Mouse (Mus musculus) thymus, adult 2 months (tissue): ENCODE data around the gene Pax7. TPM values are rescaled to one million over a fixed set of nuclear protein-coding genes. Genes with fewer than 3 reads are reported as not detected.

Experiments used
- DNase-seq: peaks from one replicate; pipeline ENCODE4 v3.0.0; 2021
- H3K27ac ChIP-seq: fragments of 200-500 bp; 2 replicates; pipeline ENCODE4 v1.5.1; 2012; ENCODE audit warnings: low read length, control low read depth; ENCODE audit not compliant: control insufficient read depth, insufficient read depth
- H3K27me3 ChIP-seq: fragments of 200-500 bp; 2 replicates; pipeline ENCODE4 v1.6.1; 2012; ENCODE audit warnings: mild to moderate bottlenecking, low read length, moderate library complexity, mixed read lengths; ENCODE audit not compliant: control insufficient read depth, insufficient read depth
- H3K36me3 ChIP-seq: fragments of 200-500 bp; 2 replicates; pipeline ENCODE4 v1.6.1; 2012; ENCODE audit warnings: mild to moderate bottlenecking, low read length, moderate library complexity; ENCODE audit not compliant: control insufficient read depth, insufficient read depth
- H3K4me1 ChIP-seq: fragments of 200-500 bp; replicated peaks from 2 replicates; pipeline ENCODE4 v1.6.1; 2012; ENCODE audit warnings: low read length; ENCODE audit not compliant: control insufficient read depth, insufficient read depth
- H3K4me3 ChIP-seq: fragments of 200-500 bp; 2 replicates; pipeline ENCODE4 v1.5.1; 2012; ENCODE audit warnings: mild to moderate bottlenecking, low read length, control low read depth, moderate library complexity; ENCODE audit not compliant: control insufficient read depth, insufficient read depth
- CTCF ChIP-seq: fragments of 200-500 bp; IDR thresholded peaks from 2 replicates; pipeline ENCODE4 v1.5.1; 2012; ENCODE audit warnings: mild to moderate bottlenecking, control low read depth, low read length, moderate library complexity, borderline replicate concordance; ENCODE audit not compliant: control insufficient read depth, poor library complexity, insufficient read depth; ENCODE audit errors: extremely low read depth
- POLR2A ChIP-seq: fragments of 200-500 bp; IDR thresholded peaks from 2 replicates; pipeline ENCODE4 v1.6.1; 2012; ENCODE audit warnings: mild to moderate bottlenecking, low read length, control low read depth, moderate library complexity; ENCODE audit not compliant: control insufficient read depth, poor library complexity, insufficient read depth; ENCODE audit errors: extremely low read depth
- WGBS: fragments of 180-500 bp; shearing (Covaris S2); methylation state at CpG from one replicate; pipeline ENCODE4 v1.1.7; 2018; 5-methylcytosine and 5-hydroxymethylcytosine counted together
- polyA plus RNA-seq: library from polyadenylated mRNA; depleted of rRNA; stranded (reverse); fragments of >200 nt; gene quantifications from 2 replicates; pipeline ENCODE4 v1.2.3, GENCODE M21; 2012

Pax7 gene
- polyA plus RNA-seq, 1 experiment: 1.1 TPM

DNA sequence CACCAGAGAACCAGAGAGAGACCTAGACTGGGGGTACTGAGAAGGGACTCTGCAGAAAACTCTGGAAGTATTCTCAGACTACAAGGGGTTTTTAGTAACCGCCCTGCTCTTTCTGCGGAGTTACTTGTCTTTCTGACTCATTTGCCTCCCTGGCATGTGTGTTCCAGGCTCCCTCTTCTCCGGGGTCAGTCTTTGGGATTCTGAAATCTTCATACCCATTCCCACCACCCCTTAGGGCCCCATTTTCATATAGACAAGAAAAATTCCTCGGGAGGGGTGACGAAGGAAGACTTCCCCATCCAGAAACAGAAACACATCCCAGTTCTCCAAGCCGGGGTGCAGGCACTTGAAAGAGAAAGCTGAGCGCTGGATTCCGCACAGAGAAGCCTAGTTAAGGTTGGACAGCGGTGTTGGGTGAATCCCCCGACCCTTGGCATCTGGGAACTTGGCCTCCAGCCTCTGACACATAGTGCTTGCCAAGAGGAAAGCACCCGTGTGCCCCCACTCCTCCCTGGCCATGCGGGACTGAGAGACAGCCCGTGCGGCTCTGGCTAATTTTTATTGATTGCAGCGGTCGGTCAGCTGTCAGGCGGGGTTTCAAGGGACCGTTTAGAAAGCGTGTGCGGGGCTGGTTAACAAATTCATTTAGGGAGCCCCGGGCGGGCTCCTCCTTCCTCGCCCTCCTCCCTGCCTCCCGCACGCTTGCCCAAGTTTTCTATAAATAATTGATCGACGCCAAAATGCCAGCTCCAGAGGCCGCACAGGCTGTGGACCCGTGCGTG, 5.6 kb downstream of the Pax7 start:
- Histone ChIP-seq H3K4me3 (no peak overlapping the region), H3K27me3 (peaks cover 68% of the 10 kb centered on the region), H3K4me1 (peaks cover 32% of the 10 kb centered on the region), H3K36me3 (no peaks in the 10 kb centered on the region), H3K27ac (no peak overlapping the region)
- 8% methylated on average over 30 of the region's 30 CpGs for WGBS
- TF ChIP-seq POLR2A (no peak), CTCF (no peak)
- no peak for DNase-seq

DNA sequence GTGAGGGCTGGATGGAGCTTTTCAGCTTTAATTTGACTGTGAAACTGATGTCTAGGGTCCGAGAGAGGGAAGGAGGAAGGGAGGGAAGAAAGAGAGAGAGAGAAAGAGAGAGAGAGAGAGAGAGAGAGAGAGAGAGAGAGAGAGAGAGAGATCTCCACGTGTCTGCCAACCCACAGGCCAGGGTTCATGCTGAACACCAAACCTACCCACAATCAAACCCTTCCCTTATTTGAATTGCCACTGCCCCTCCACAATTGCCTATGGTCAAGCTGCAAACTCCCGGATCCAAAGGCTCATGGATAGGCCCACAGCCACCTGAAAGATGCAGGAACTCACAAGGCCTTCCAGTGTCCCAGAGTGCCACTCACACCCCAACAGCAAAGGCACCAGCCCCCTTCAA, 7.1 kb downstream of the Pax7 start:
- TF ChIP-seq CTCF (no peak), POLR2A (no peak)
- Histone ChIP-seq H3K27ac (no peak overlapping the region), H3K36me3 (no peaks in the 10 kb centered on the region), H3K4me3 (no peak overlapping the region), H3K4me1 (peaks cover 37% of the 10 kb centered on the region), H3K27me3 (peaks cover 71% of the 10 kb centered on the region)
- DNase-seq: no peak
- 14% methylated on average over 3 of the region's 3 CpGs for WGBS

DNA sequence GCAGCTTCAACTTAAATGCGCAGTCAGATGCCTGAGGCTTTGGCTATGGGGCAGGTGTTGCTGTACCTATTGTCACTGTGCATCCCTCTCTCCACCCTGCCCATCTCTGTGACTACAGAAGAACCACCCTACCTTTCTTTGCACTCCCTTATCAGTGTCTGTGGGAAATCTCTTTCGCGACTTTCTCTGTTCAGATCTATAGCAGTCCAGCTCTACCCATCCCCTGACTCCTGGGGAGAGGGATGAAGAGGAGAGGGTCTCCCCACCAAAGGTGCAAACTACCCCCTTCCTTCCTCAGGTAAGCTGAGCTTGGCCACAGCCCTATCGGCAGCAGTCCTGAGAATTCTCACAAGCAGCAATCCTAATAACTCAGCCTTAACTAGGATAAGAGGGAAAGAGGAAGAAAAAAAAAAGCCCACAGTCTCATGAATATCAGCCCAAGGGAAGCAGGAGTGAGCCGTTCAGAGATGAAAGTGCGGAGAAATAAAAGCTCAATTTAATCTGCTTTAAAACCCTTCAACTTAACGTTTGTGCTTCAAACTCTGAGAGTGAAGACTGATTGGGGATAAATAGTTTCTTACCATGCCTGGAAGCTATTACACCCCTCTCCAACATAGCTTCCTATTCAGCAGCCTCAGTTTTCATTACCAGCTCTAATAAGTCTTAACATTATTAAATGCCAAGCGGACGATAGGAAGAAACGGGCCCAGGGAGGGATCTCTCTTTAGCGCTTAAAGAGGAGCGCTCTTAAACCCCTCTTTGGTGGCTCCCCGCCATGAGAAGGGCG, 7.8 kb downstream of the Pax7 start:
- DNase-seq: no peak
- Histone ChIP-seq H3K4me1 (peaks cover 40% of the 10 kb centered on the region), H3K27me3 (peaks cover 75% of the 10 kb centered on the region), H3K36me3 (no peaks in the 10 kb centered on the region), H3K4me3 (no peak overlapping the region), H3K27ac (no peak overlapping the region)
- WGBS: 15% methylated on average over 14 of the region's 14 CpGs
- no peak for TF ChIP-seq POLR2A
- no peak for TF ChIP-seq CTCF

DNA sequence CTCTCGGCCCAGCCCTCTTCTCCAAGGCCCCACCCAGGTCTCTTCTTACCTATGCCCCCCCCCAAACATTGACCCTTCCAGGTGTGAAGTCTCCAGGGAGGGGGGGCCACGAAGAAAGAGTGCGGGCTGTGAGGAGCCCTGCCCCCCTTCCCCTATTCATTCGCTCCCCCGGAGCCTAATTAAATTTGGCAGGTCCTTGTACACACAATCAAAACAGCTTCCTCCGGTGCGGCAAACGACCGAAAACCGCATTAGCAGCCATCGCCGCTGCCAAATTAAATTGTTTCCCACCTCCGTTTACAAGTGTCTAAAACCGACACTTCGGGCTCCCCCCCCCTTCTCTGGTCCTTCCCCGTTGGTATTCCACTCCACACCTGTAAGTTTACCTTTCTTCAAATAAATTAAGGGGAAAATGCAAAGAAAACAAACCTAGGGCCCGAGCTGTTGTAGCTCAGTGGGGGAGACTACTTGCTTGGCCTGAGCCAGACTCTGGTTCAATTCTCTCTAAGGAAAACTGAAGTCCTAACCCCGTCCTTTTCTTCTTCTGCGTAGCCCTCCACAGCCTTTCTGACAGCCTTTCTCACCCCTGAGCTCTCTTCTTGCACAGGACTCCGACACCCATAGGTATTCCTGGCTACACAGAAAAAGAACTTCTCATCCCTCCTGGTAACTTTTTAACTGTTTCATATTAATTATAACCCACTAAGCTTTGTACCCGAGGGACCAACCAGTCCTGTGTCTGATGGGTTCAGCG, 8.6 kb downstream of the Pax7 start:
- peak; percentile 2 for DNase-seq
- 4% methylated on average over 22 of the region's 22 CpGs for WGBS
- peaks cover 37% of the 10 kb centered on the region for H3K4me1 ChIP-seq
- no peak overlapping the region for H3K27ac ChIP-seq
- TF ChIP-seq POLR2A (no peak), CTCF (no peak)
- H3K4me3 ChIP-seq: no peak overlapping the region
- H3K36me3 ChIP-seq: no peaks in the 10 kb centered on the region
- peaks cover 68% of the 10 kb centered on the region for H3K27me3 ChIP-seq

DNA sequence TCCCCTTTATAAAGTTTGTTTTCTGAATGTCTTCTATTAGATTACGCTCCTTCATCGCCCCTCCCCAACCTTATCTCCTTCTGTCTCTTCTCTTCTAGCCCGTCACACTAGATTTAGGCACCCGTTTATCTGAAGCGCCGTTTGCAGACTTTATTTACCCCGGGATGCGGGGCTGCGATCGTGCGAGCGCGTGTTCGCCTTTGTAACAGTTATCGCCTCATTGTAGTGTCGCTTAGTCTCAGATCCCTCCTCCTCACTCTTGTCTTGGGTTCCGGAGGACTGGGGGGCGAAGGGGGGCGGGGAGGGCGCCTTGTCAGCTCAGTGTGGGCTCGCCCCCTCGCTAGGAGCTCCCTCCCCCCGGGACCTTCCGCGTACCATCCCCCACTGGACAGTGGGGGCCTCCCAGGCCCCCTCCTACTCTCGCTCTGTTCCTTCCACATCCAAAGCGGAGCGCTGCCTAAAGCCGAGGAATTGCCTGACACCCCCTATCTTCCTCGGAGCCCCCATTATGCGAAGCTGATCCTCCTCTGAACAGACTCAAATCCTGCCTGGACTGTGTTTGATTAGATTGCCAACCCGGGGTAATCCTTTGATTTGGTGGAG, 9.4 kb downstream of the Pax7 start:
- TF ChIP-seq POLR2A (no peak), CTCF (no peak)
- Histone ChIP-seq H3K4me1 (peaks cover 36% of the 10 kb centered on the region), H3K27me3 (peaks cover 67% of the 10 kb centered on the region), H3K27ac (no peak overlapping the region), H3K4me3 (no peak overlapping the region), H3K36me3 (no peaks in the 10 kb centered on the region)
- peak; percentile 2 for DNase-seq
- WGBS: 12% methylated on average over 32 of the region's 32 CpGs
